Mouse (Mus musculus): ENCODE measurements around the gene Sema6d. TPM values are rescaled to one million over a fixed set of nuclear protein-coding genes. Genes with fewer than 3 reads are reported as not detected.

Gene Sema6d
- polyA plus RNA-seq (2015; fragmentation: Nextera tagmentation; extraction: Ambion mirVana), result 39.9 and 43.5 TPM in 2 replicates

GRCm38 (mm10) chr2:124089813-124090230 is at the start of gene Sema6d:
Gene Sema6d, plus strand, starts transcription at chr2:124089969.

